Mouse (Mus musculus): ENCODE results near the gene Pcbd2. TPM values are rescaled to one million over a fixed set of nuclear protein-coding genes. Genes with fewer than 3 reads are reported as not detected.

Pcbd2 gene
- polyA plus RNA-seq, 1 experiment: 14.1 TPM

DNA sequence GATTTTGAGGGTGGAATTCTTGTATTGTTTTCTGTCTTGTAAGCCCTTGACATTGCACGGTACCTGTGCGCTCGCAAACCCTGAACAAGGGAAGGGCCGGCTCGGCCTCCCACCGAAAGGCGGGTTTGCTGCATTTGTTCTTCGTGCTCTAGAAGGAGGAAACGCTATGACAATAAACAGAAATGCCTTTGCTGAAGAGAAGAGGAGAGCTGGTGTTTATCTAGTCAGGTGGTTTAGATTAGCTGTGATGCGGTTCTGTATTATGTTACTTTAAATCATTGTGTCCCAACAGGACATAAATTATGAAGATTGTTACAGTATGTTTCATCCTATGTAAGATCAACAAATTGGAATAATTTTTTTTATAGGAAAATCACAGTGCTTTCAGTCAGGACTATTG is 34.3 kb downstream of the Pcbd2 start:
- WGBS: 93% methylated on average over 10 of the region's 10 CpGs
- H3K4me3 ChIP-seq (ENCODE audit: extremely low read depth, insufficient read depth, insufficient read length): no peak overlapping the region
- TF ChIP-seq CTCF (IDR thresholded peaks at IDR 0.05; ENCODE audit: extremely low read depth, insufficient read depth, insufficient read length, insufficient replicate concordance) (no peak), POLR2A (IDR thresholded peaks at IDR 0.05; ENCODE audit: low read depth, low read length) (no peak)
- H3K36me3 ChIP-seq (ENCODE audit: control insufficient read depth, insufficient read depth, low read length): no peaks in the 10 kb centered on the region
- DNase-seq (ENCODE audit: low read depth in 1 of 2, low spot score in 2 of 2): no peak
- no peak overlapping the region for H3K27ac ChIP-seq (ENCODE audit: insufficient read depth, low read length)
- no peaks in the 10 kb centered on the region for H3K4me1 ChIP-seq (ENCODE audit: control insufficient read depth, insufficient read depth, insufficient read length)
- no peaks in the 10 kb centered on the region for H3K27me3 ChIP-seq (ENCODE audit: control insufficient read depth, insufficient read depth, low read length)

- DNase-seq (ENCODE audit: low read depth in 1 of 2, low spot score in 2 of 2): no peak
These were observed 47.2 kb downstream of the Pcbd2 start for GRCm38 (mm10) chr13:55774352-55774751.

DNA sequence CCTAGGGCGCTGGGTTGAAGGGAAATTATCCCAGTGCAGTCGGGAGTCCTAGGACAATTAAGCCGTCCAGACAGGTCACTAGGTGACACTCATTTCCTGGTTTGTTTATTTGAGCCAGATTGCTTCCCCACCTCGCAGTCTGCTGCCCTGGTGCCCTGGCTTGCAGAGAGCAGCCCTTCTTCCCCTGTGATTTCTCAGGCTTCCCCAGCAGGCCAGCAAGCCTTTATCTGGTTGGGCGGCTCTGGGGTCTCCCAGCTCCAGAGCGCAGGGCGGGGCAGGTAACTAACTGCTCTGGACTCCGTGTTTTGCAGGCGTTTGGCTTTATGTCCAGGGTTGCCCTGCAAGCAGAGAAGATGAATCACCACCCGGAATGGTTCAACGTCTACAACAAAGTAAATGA is 47.9 kb downstream of the Pcbd2 start:
- Histone ChIP-seq H3K4me3 (ENCODE audit: extremely low read depth, insufficient read depth, insufficient read length) (no peak overlapping the region), H3K36me3 (ENCODE audit: control insufficient read depth, insufficient read depth, low read length) (peaks cover 3% of the 10 kb centered on the region), H3K27me3 (ENCODE audit: control insufficient read depth, insufficient read depth, low read length) (no peaks in the 10 kb centered on the region), H3K27ac (ENCODE audit: insufficient read depth, low read length) (no peak overlapping the region), H3K4me1 (ENCODE audit: control insufficient read depth, insufficient read depth, insufficient read length) (no peaks in the 10 kb centered on the region)
- TF ChIP-seq POLR2A (IDR thresholded peaks at IDR 0.05; ENCODE audit: low read depth, low read length) (no peak), CTCF (IDR thresholded peaks at IDR 0.05; ENCODE audit: extremely low read depth, insufficient read depth, insufficient read length, insufficient replicate concordance) (no peak)
- DNase-seq (ENCODE audit: low read depth in 1 of 2, low spot score in 2 of 2): no peak
- WGBS: 84% methylated on average over 11 of the region's 11 CpGs

More at GRCm38 (mm10) chr13:55774352-55774751, 47.2 kb downstream of the Pcbd2 start:
- Histone ChIP-seq H3K4me3 (ENCODE audit: extremely low read depth, insufficient read depth, insufficient read length) (no peak overlapping the region), H3K27ac (ENCODE audit: insufficient read depth, low read length) (no peak overlapping the region), H3K4me1 (ENCODE audit: control insufficient read depth, insufficient read depth, insufficient read length) (no peaks in the 10 kb centered on the region), H3K36me3 (ENCODE audit: control insufficient read depth, insufficient read depth, low read length) (peaks cover 3% of the 10 kb centered on the region), H3K27me3 (ENCODE audit: control insufficient read depth, insufficient read depth, low read length) (no peaks in the 10 kb centered on the region)
- 94% methylated on average over 7 of the region's 7 CpGs for WGBS
- TF ChIP-seq POLR2A (IDR thresholded peaks at IDR 0.05; ENCODE audit: low read depth, low read length) (no peak), CTCF (IDR thresholded peaks at IDR 0.05; ENCODE audit: extremely low read depth, insufficient read depth, insufficient read length, insufficient replicate concordance) (no peak)

DNA sequence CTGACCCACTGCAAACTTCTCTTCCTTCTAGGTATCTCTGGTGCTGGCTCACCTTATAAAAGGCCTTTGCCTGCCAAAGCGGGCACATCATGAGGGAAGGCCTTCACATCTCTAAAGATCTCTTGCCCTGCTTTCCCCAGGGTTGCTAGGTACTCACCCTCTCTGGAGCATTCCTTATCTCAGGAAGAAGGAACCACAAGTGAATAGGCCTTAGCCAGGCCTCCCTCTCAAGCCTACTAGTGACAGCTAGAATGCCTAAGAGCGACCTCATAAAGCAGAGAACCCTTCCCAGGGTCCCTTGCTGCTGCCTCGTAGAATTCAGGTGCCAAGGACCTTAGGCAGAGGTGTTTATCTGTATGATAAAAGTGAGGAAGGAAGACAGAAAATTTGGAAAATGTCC is 57.1 kb downstream of the Pcbd2 start, which contains the start of gene Catsper3:
Gene Catsper3, plus strand, starts transcription at position 301 of the 400 bp plus-strand sequence.
- TF ChIP-seq POLR2A (IDR thresholded peaks at IDR 0.05; ENCODE audit: low read depth, low read length): no peak
- Histone ChIP-seq H3K27ac (ENCODE audit: insufficient read depth, low read length) (no peak within 1 kb of the TSS), H3K4me1 (ENCODE audit: control insufficient read depth, insufficient read depth, insufficient read length) (no peaks in the 10 kb centered on the region), H3K36me3 (ENCODE audit: control insufficient read depth, insufficient read depth, low read length) (no peaks in the 10 kb centered on the region), H3K4me3 (ENCODE audit: extremely low read depth, insufficient read depth, insufficient read length) (no peak within 1 kb of the TSS), H3K27me3 (ENCODE audit: control insufficient read depth, insufficient read depth, low read length) (no peaks in the 10 kb centered on the region)
- WGBS: 84% methylated on average over 3 of the region's 3 CpGs
- no peak for DNase-seq (ENCODE audit: low read depth in 1 of 2, low spot score in 2 of 2)

GRCm38 (mm10) chr13:55786120-55786519 is 59.0 kb downstream of the Pcbd2 start:
- no peak overlapping the region for H3K4me3 ChIP-seq (ENCODE audit: extremely low read depth, insufficient read depth, insufficient read length)
- 72% methylated on average over 11 of the region's 11 CpGs for WGBS
- no peak for TF ChIP-seq CTCF (IDR thresholded peaks at IDR 0.05; ENCODE audit: extremely low read depth, insufficient read depth, insufficient read length, insufficient replicate concordance)
- TF ChIP-seq POLR2A (IDR thresholded peaks at IDR 0.05; ENCODE audit: low read depth, low read length): no peak
- DNase-seq (ENCODE audit: low read depth in 1 of 2, low spot score in 2 of 2): no peak
- no peaks in the 10 kb centered on the region for H3K4me1 ChIP-seq (ENCODE audit: control insufficient read depth, insufficient read depth, insufficient read length)
- H3K27ac ChIP-seq (ENCODE audit: insufficient read depth, low read length): no peak overlapping the region
- H3K27me3 ChIP-seq (ENCODE audit: control insufficient read depth, insufficient read depth, low read length): no peaks in the 10 kb centered on the region
- H3K36me3 ChIP-seq (ENCODE audit: control insufficient read depth, insufficient read depth, low read length): no peaks in the 10 kb centered on the region

- Histone ChIP-seq H3K36me3 (ENCODE audit: control insufficient read depth, insufficient read depth, low read length) (no peaks in the 10 kb centered on the region), H3K27me3 (ENCODE audit: control insufficient read depth, insufficient read depth, low read length) (no peaks in the 10 kb centered on the region), H3K4me1 (ENCODE audit: control insufficient read depth, insufficient read depth, insufficient read length) (no peaks in the 10 kb centered on the region), H3K27ac (ENCODE audit: insufficient read depth, low read length) (no peak overlapping the region), H3K4me3 (ENCODE audit: extremely low read depth, insufficient read depth, insufficient read length) (no peak overlapping the region)
- TF ChIP-seq CTCF (IDR thresholded peaks at IDR 0.05; ENCODE audit: extremely low read depth, insufficient read depth, insufficient read length, insufficient replicate concordance): no peak
- TF ChIP-seq POLR2A (IDR thresholded peaks at IDR 0.05; ENCODE audit: low read depth, low read length): no peak
- WGBS: 80% methylated on average over 2 of the region's 2 CpGs
- DNase-seq (ENCODE audit: low read depth in 1 of 2, low spot score in 2 of 2): no peak
These were observed 74.1 kb downstream of the Pcbd2 start for GRCm38 (mm10) chr13:55801246-55801645.

- Histone ChIP-seq H3K4me3 (ENCODE audit: extremely low read depth, insufficient read depth, insufficient read length) (no peak overlapping the region), H3K27ac (ENCODE audit: insufficient read depth, low read length) (no peak overlapping the region), H3K36me3 (ENCODE audit: control insufficient read depth, insufficient read depth, low read length) (no peaks in the 10 kb centered on the region), H3K27me3 (ENCODE audit: control insufficient read depth, insufficient read depth, low read length) (no peaks in the 10 kb centered on the region), H3K4me1 (ENCODE audit: control insufficient read depth, insufficient read depth, insufficient read length) (no peaks in the 10 kb centered on the region)
- 90% methylated on average over 1 of the region's 1 CpGs for WGBS
- DNase-seq (ENCODE audit: low read depth in 1 of 2, low spot score in 2 of 2): no peak
- TF ChIP-seq POLR2A (IDR thresholded peaks at IDR 0.05; ENCODE audit: low read depth, low read length): no peak
- TF ChIP-seq CTCF (IDR thresholded peaks at IDR 0.05; ENCODE audit: extremely low read depth, insufficient read depth, insufficient read length, insufficient replicate concordance): no peak
These were observed 76.8 kb downstream of the Pcbd2 start for GRCm38 (mm10) chr13:55803973-55804372.

All from spleen, adult 2 months (tissue).